In genomic region chr5:143363678-143364615, GRCm38 (mm10) we compare ENCODE assay signal across 8 mouse cellular contexts. TPM values are rescaled to one million over a fixed set of nuclear protein-coding genes. Genes with fewer than 3 reads are reported as not detected.
DNase-seq lines count a peak whose midpoint lies in the region; ATAC-seq and TF ChIP-seq lines count a peak whose summit lies in the region.

No protein-coding gene starts in this region.

- ATAC-seq in heart, embryonic 16.5 days (replicated peaks; ENCODE audit: extremely low read depth, insufficient read depth, low FRiP score), result peak; percentile 49
- 0 out of 2 replicates have a peak, but pooled peaks have one; percentile 32 for ATAC-seq in liver, embryonic 12.5 days

- no peak for DNase-seq in gastrocnemius, adult 2 months
- DNase-seq in gastrocnemius, postnatal 36 days, result no peak
- DNase-seq in brain, adult 2 months (ENCODE audit: low read depth, low spot score), result peak; percentile 51
- no peak for DNase-seq in thymus, postnatal 14 days
- DNase-seq in left cerebral cortex, postnatal 25 days (ENCODE audit: low spot score in 2 of 2), result no peak

- WGBS in heart, embryonic 16.5 days, result under 1% methylated on average over 47 of the region's 47 CpGs
- WGBS in liver, embryonic 12.5 days (ENCODE audit: insufficient replicate concordance), result 3% methylated on average over 46 of the region's 47 CpGs
- WGBS in small intestine, adult 2 months, result 3% methylated on average over 47 of the region's 47 CpGs

- intact Hi-C loops in gastrocnemius, adult 2 months (cut with DNase I), result no loop called here
- intact Hi-C loops in gastrocnemius, postnatal 36 days (cut with DNase I), result no loop called here
- intact Hi-C loops in left cerebral cortex, postnatal 25 days (cut with DNase I), result no loop called here

- peaks cover 11% of the 10 kb centered on the region for H3K4me1 ChIP-seq in heart, embryonic 16.5 days (ENCODE audit: control insufficient read depth, insufficient read depth, low read length)
- peaks cover 13% of the 10 kb centered on the region; the same call in 1 of the 2 replicates for H3K4me1 ChIP-seq in liver, embryonic 12.5 days
- H3K4me1 ChIP-seq in small intestine, adult 2 months (ENCODE audit: control insufficient read depth, insufficient read depth, insufficient read length, low read length), result no peaks in the 10 kb centered on the region

- TF ChIP-seq POLR2A in small intestine, adult 2 months (IDR thresholded peaks at IDR 0.05; ENCODE audit: low read depth, low read length), result no peak

- TF ChIP-seq CTCF in gastrocnemius, adult 2 months (IDR thresholded peaks at IDR 0.05), result no peak
- no peak for TF ChIP-seq CTCF in small intestine, adult 2 months (IDR thresholded peaks at IDR 0.05; ENCODE audit: extremely low read depth, insufficient read length, insufficient replicate concordance, low read depth, low read length)

- peak overlapping the region; percentile 98 for H3K4me2 ChIP-seq in heart, embryonic 16.5 days (ENCODE audit: low read depth, low read length)
- peak overlapping the region; percentile 62 for H3K4me2 ChIP-seq in liver, embryonic 12.5 days

- H3K4me3 ChIP-seq in gastrocnemius, adult 2 months, result peak overlapping the region; percentile 65
- peak overlapping the region; percentile 53 for H3K4me3 ChIP-seq in heart, embryonic 16.5 days (ENCODE audit: low read length)
- H3K4me3 ChIP-seq in liver, embryonic 12.5 days, result peak overlapping the region; percentile 40
- H3K4me3 ChIP-seq in small intestine, adult 2 months (ENCODE audit: low read depth, low read length), result peak overlapping the region; percentile 19

- H3K36me3 ChIP-seq in heart, embryonic 16.5 days (ENCODE audit: control insufficient read depth, insufficient read depth), result no peaks in the 10 kb centered on the region
- no peaks in the 10 kb centered on the region for H3K36me3 ChIP-seq in liver, embryonic 12.5 days
- H3K36me3 ChIP-seq in small intestine, adult 2 months (ENCODE audit: control insufficient read depth, insufficient read depth, low read length), result no peaks in the 10 kb centered on the region

- H3K27me3 ChIP-seq in heart, embryonic 16.5 days (ENCODE audit: control insufficient read depth, insufficient read depth, low read length), result peaks cover 40% of the 10 kb centered on the region
- H3K27me3 ChIP-seq in liver, embryonic 12.5 days (replicated peaks), result peaks cover 92% of the 10 kb centered on the region
- peaks cover 39% of the 10 kb centered on the region for H3K27me3 ChIP-seq in small intestine, adult 2 months (ENCODE audit: control insufficient read depth, insufficient read depth, low read length)

- H3K9ac ChIP-seq in heart, embryonic 16.5 days (ENCODE audit: low read length), result peak overlapping the region; percentile 71
- 0 out of 2 replicates have a peak overlapping the region, but pooled peaks have one; percentile 14 for H3K9ac ChIP-seq in liver, embryonic 12.5 days

- H3K27ac ChIP-seq in gastrocnemius, adult 2 months, result no peak overlapping the region
- no peak overlapping the region for H3K27ac ChIP-seq in heart, embryonic 16.5 days (ENCODE audit: low read length)
- no peak overlapping the region for H3K27ac ChIP-seq in liver, embryonic 12.5 days
- H3K27ac ChIP-seq in small intestine, adult 2 months (ENCODE audit: insufficient read depth, low read depth, low read length), result no peak overlapping the region

- no peaks in the 10 kb centered on the region for H3K9me3 ChIP-seq in heart, embryonic 16.5 days (replicated peaks; ENCODE audit: control insufficient read depth, low read length)
- H3K9me3 ChIP-seq in liver, embryonic 12.5 days (replicated peaks), result no peaks in the 10 kb centered on the region

RNA-seq across cellular contexts. Expression of gene Grid2ip, which starts 6.8 kb away (rescaled TPM):
- not detected for total RNA-seq in gastrocnemius, adult 2 months (2021)
- total RNA-seq in gastrocnemius, postnatal 36 days (2021), result not detected
- polyA plus RNA-seq in heart, embryonic 16.5 days (2015; fragmentation: Nextera tagmentation; extraction: Ambion mirVana), result 0.08 TPM in 1 of 2 replicates, not detected in the other
- 0.04 TPM in 1 of 2 replicates, not detected in the other for polyA plus RNA-seq in liver, embryonic 12.5 days (2016; fragmentation: Nextera tagmentation; extraction: Ambion mirVana)
- 0.09 and 0.22 TPM in 2 replicates for polyA plus RNA-seq in small intestine, adult 2 months (2012; rRNA removed)
- 1 to 10 TPM; 1.6 TPM for total RNA-seq in left cerebral cortex, postnatal 25 days (2021)

RNA-seq across cellular contexts. Expression of gene Zdhhc4, which starts 34.9 kb away (rescaled TPM):
- total RNA-seq in gastrocnemius, adult 2 months (2021), result 10 to 100 TPM; 35.0 to 40.6 TPM
- 10 to 100 TPM; 34.1 to 38.2 TPM for total RNA-seq in gastrocnemius, postnatal 36 days (2021)
- 57.0 and 58.7 TPM in 2 replicates for polyA plus RNA-seq in heart, embryonic 16.5 days (2015; fragmentation: Nextera tagmentation; extraction: Ambion mirVana)
- polyA plus RNA-seq in liver, embryonic 12.5 days (2016; fragmentation: Nextera tagmentation; extraction: Ambion mirVana), result 41.9 and 42.9 TPM in 2 replicates
- polyA plus RNA-seq in small intestine, adult 2 months (2012; rRNA removed), result 24.4 and 44.6 TPM in 2 replicates
- 10 to 100 TPM; 37.5 to 38.2 TPM for total RNA-seq in left cerebral cortex, postnatal 25 days (2021)

RNA-seq across cellular contexts. Expression of gene Kdelr2, which starts 39.7 kb away (rescaled TPM):
- 10 to 100 TPM; 33.1 to 37.6 TPM for total RNA-seq in gastrocnemius, adult 2 months (2021)
- 10 to 100 TPM; 29.6 to 33.2 TPM for total RNA-seq in gastrocnemius, postnatal 36 days (2021)
- polyA plus RNA-seq in heart, embryonic 16.5 days (2015; fragmentation: Nextera tagmentation; extraction: Ambion mirVana), result 194 and 203 TPM in 2 replicates
- polyA plus RNA-seq in liver, embryonic 12.5 days (2016; fragmentation: Nextera tagmentation; extraction: Ambion mirVana), result 171 and 174 TPM in 2 replicates
- 163 and 240 TPM in 2 replicates for polyA plus RNA-seq in small intestine, adult 2 months (2012; rRNA removed)
- 10 to 100 TPM; 35.2 to 37.8 TPM for total RNA-seq in left cerebral cortex, postnatal 25 days (2021)

RNA-seq across cellular contexts. Expression of gene E130309D02Rik, which starts 48.8 kb away (rescaled TPM):
- 10 to 100 TPM; 11.1 to 11.5 TPM for total RNA-seq in gastrocnemius, adult 2 months (2021)
- 10 to 100 TPM in 1 of 2 experiments, 1 to 10 TPM in 1; 8.9 to 10.3 TPM for total RNA-seq in gastrocnemius, postnatal 36 days (2021)
- 24.0 TPM in 2 replicates for polyA plus RNA-seq in heart, embryonic 16.5 days (2015; fragmentation: Nextera tagmentation; extraction: Ambion mirVana)
- polyA plus RNA-seq in liver, embryonic 12.5 days (2016; fragmentation: Nextera tagmentation; extraction: Ambion mirVana), result 43.6 and 44.8 TPM in 2 replicates
- 19.8 and 28.2 TPM in 2 replicates for polyA plus RNA-seq in small intestine, adult 2 months (2012; rRNA removed)
- 10 to 100 TPM; 24.4 to 24.7 TPM for total RNA-seq in left cerebral cortex, postnatal 25 days (2021)
